Mouse (Mus musculus) large intestine, adult 2 months (tissue): Measurements from ENCODE around the gene Myo18b. TPM values are rescaled to one million over a fixed set of nuclear protein-coding genes. Genes with fewer than 3 reads are reported as not detected.

Source experiments
- DNase-seq: peaks from one replicate; pipeline ENCODE4 v3.0.0-alpha.2; 2012; ENCODE audit warnings: low read depth, low spot score
- WGBS: fragments of 180-500 bp; shearing (Covaris S2); methylation state at CpG from one replicate; pipeline ENCODE4 v1.1.7; 2018; 5-methylcytosine and 5-hydroxymethylcytosine counted together
- polyA plus RNA-seq: library from polyadenylated mRNA; depleted of rRNA; stranded (reverse); fragments of >200 nt; gene quantifications from 2 replicates; pipeline ENCODE4 v1.2.3, GENCODE M21; 2012

The Myo18b gene
- polyA plus RNA-seq, 1 experiment, result 0.74 TPM

GRCm38 (mm10) chr5:112769020-112769720, 127.0 kb downstream of the Myo18b start:
- 46% methylated on average over 11 of the region's 11 CpGs for WGBS

GRCm38 (mm10) chr5:112768556-112768955, 127.6 kb downstream of the Myo18b start:
- WGBS, result 94% methylated on average over 5 of the region's 5 CpGs
- no peak for DNase-seq

More at GRCm38 (mm10) chr5:112769020-112769720, 127.0 kb downstream of the Myo18b start:
- DNase-seq, result no peak

- no peak for DNase-seq
- 57% methylated on average over 3 of the region's 3 CpGs for WGBS
These were observed 134.6 kb downstream of the Myo18b start for GRCm38 (mm10) chr5:112761415-112762075.

GRCm38 (mm10) chr5:112755581-112755980, 140.6 kb downstream of the Myo18b start:
- DNase-seq, result no peak
- 42% methylated on average over 10 of the region's 10 CpGs for WGBS

- no peak for DNase-seq
- 39% methylated on average over 5 of the region's 5 CpGs for WGBS
These were observed 146.5 kb downstream of the Myo18b start for GRCm38 (mm10) chr5:112749634-112750033.

- no peak for DNase-seq
- WGBS, result 21% methylated on average over 21 of the region's 21 CpGs
These were observed 148.0 kb downstream of the Myo18b start for GRCm38 (mm10) chr5:112748001-112748719.

- DNase-seq, result no peak
- 59% methylated on average over 8 of the region's 8 CpGs for WGBS
These were observed 148.7 kb downstream of the Myo18b start for GRCm38 (mm10) chr5:112747306-112747930.

- no peak for DNase-seq
- WGBS, result 82% methylated on average over 6 of the region's 6 CpGs
These were observed 151.0 kb downstream of the Myo18b start for GRCm38 (mm10) chr5:112745176-112745575.

GRCm38 (mm10) chr5:112744571-112744970, 151.6 kb downstream of the Myo18b start:
- DNase-seq, result no peak
- 87% methylated on average over 11 of the region's 11 CpGs for WGBS

- WGBS, result 54% methylated on average over 9 of the region's 9 CpGs
- no peak for DNase-seq
These were observed 153.0 kb downstream of the Myo18b start for GRCm38 (mm10) chr5:112743121-112743520.

- DNase-seq, result no peak
- 76% methylated on average over 12 of the region's 12 CpGs for WGBS
These were observed 155.5 kb downstream of the Myo18b start for GRCm38 (mm10) chr5:112740651-112741050.

GRCm38 (mm10) chr5:112735040-112735439, 161.1 kb downstream of the Myo18b start:
- 83% methylated on average over 5 of the region's 5 CpGs for WGBS
- DNase-seq, result no peak

GRCm38 (mm10) chr5:112730604-112731003, 165.6 kb downstream of the Myo18b start:
- no peak for DNase-seq
- WGBS, result 43% methylated on average over 10 of the region's 10 CpGs

- WGBS, result 76% methylated on average over 6 of the region's 6 CpGs
- no peak for DNase-seq
These were observed 167.7 kb downstream of the Myo18b start for GRCm38 (mm10) chr5:112728432-112728831.

- 44% methylated on average over 12 of the region's 12 CpGs for WGBS
- DNase-seq, result peak; percentile 19
These were observed 177.4 kb downstream of the Myo18b start for GRCm38 (mm10) chr5:112718655-112719306.

- 48% methylated on average over 8 of the region's 8 CpGs for WGBS
- no peak for DNase-seq
These were observed 181.3 kb downstream of the Myo18b start for GRCm38 (mm10) chr5:112714679-112715446.

GRCm38 (mm10) chr5:112709831-112710230, 186.3 kb downstream of the Myo18b start:
- DNase-seq, result no peak

GRCm38 (mm10) chr5:112708441-112708840, 187.7 kb downstream of the Myo18b start:
- no peak for DNase-seq

GRCm38 (mm10) chr5:112707478-112707877, 188.7 kb downstream of the Myo18b start:
- 87% methylated on average over 2 of the region's 2 CpGs for WGBS
- DNase-seq, result no peak
